Mouse (Mus musculus) spleen, postnatal 10 days (tissue): ENCODE measurements around the gene Coa5.

Experiments used
- DNase-seq, 2 experiments: peaks; one replicate each; pipeline ENCODE4 v3.0.0; 2021 to 2022; ENCODE audit warnings: low spot score in 2 of 2

Gene Coa5

DNA sequence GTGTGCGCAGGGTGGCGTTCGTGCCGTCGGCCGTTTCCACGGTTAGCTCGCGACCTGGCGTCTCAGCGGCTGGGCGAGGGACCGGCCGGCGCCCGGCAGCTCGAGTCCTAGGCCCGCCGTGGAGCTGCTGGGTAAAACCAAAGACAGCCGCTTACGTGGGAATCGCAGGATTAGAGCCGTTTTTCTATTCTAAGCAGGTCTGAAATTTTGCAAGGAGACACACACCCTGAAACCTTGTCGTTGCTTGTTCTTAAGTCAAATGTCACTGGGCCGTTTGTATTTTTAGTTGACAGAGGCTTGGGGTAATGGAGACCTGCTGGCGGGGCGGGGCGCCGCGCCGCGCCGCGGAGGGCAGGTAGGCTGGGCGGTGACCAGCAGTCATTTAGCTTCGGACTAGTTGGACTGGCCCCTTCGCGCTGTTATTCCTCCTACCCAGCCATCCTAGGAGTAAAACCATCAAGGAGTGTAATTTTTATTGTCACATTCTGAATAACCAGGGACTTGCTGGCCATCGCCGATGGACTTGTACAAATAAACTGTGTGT lies 466 bp upstream of the Coa5 start:
- peak in 1 of 2 experiments; percentile 51 for DNase-seq

DNA sequence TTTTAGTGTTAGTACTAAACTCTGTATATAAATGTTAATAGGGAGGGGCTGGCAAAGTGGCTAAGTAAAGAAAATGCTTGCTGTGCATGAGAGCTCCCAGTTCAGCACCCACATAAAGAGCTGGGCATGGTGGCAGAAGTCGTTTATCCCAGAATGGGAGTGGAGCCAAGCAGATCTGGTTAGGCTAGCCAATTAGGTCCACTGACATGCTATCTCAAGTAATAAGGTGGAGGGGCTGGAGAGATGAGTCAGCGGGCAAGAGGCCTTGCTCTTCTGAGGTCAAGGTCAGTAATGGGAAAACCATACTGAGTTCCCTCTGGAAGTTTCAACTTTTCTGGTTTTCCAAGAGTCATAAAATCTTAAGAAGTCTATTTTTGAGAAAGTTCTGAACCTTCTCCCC lies 992 bp downstream of the Coa5 start:
- DNase-seq, result no peak

DNA sequence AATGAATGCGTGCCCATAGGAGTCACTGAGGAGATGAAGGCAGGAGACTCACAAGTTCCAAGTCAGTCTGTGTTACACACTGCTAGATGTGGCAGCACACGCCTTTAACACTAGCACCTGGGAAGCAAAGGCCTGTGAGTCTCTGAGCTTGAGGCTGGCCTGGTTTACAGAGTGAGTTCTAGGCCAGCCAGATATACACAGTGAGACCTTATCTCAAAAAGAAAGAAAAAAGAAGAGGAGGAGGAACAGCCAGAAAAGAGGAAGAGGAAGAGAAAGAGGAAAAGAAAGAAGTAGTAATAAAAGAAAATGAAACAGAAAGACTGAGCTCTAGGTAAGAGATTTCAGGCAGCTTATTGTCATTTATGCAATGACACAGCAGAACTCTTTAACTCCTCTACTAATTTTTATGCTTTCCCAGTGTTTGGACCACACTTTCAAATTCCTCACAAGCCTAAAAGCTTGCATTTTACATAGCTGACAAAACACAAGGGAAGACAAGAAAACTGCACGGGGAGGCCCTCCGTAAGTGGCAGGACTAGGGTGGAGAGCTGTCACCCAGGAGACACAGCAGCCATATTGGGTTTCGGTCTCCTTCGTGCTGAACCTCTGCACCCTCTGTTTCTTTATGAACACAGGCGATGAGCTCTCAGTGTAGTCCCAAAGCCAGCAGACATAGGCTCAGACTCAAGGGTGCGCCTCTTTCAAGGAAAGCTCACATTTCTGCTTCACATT lies 2.6 kb downstream of the Coa5 start:
- DNase-seq, result no peak

DNA sequence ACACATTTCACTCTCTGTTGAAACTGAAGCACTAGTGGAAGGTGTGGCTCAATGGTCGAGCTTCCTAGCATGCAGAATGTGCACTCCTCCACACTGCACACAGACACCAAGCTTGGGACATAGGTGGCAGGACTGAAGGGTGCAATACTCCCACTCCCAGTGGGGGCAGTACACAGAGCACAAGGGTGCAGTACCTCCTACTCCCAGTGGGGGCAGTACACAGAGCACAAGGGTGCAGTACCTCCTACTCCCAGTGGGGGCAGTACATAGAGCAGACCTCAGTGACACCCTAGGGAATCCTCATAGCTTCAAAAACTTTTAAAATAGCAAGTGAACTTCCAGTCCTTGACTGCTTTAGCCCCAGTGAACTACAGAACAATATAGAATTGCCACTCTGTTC lies 10.5 kb downstream of the Coa5 start:
- DNase-seq, result peak; percentile 67 to 80

DNA sequence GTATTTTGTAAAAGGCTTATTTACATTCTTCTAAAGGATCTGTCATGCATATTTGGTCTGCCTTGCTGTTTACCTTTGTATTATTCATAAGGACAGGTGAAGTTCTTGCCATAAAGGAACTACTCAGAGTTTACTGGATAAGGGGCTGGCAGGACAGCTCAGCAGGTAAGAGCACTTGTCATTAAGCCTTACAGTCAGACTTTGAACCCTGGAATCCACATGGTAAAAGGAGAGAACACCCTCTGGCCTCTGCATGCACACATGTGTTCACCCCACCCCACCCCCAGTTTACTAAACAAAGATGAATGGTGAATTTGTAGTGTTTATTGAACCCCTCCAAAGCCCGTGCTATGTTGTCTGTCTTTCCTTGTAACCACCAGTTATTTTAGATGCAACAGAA lies 14.5 kb downstream of the Coa5 start:
- no peak for DNase-seq

DNA sequence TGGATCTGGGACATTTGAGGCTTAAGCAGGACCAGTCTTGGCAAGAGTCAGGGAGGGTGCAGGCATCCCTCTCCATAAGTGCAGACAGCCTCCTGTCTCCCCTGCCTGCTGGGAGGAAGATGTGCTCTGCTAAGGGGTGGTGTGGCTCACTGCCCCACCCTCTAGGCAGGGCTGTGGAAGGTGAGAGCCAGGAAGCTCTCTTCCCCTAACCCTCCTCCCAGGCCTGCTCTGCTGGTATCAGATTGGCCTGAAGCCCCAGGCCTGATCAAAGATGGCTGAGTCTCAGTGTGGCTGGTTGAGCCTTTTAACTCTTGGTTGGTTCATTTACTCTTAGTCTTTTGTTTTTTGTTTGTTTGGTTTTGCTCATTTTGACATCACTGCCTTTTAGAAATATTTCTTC lies 20.3 kb downstream of the Coa5 start:
- no peak for DNase-seq

DNA sequence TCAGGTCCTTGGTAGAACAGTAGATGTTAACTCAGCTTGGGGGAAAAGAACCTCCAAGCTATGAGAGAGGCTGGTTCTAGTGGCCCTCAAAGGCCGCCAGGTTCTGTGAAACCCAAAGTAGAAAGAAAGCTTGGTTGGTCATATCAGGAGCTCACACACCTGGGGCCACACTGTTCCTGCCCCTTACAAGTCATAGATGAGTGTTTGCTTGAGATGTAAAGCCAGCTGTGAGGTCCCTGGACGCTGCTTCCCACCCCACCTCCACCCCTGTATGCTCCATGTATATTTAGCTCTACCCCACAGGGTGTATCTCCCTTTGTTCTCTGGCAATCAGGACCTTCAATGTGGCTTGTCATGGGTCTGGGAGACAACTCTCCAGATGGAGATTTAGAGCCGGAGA lies 21.2 kb downstream of the Coa5 start:
- no peak for DNase-seq

DNA sequence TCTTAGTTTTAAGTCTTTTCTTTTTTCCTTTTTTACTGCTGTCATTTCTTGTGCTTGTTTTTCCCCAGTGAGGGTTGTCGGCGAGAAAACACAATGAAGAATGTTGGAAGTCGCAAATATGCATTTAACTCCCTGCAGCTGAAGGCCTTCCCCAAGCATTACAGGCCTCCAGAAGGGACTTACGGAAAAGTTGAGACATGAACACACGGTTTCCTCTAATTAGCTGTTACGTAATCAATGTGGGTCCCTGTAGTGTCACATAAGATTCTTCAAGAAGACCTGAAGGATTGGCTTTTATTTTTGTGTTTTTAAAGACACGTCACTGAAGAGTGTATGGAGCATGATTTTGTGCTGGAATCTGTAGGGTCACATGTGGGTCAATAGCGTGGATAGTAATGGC lies 21.8 kb downstream of the Coa5 start:
- no peak for DNase-seq

DNA sequence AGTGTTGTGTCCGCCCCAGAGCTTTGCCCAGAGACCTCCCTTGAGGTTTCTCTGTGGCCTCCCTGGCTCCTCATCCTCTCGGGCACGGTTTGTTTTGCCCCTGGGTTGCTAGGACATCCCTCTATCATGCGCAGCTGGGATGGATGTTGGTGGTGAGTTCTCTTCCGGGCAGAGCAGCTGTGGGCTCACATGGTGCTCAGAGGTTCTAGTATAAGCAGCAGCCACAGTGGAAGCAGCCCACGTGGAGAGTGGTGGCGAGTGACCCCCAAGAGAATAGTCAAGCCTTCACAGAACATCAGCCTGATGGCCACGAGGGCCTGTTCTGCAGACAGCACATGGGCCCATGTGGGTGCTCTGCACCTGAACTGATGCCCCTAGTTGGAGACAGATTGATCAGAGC lies 22.7 kb downstream of the Coa5 start:
- no peak for DNase-seq

DNA sequence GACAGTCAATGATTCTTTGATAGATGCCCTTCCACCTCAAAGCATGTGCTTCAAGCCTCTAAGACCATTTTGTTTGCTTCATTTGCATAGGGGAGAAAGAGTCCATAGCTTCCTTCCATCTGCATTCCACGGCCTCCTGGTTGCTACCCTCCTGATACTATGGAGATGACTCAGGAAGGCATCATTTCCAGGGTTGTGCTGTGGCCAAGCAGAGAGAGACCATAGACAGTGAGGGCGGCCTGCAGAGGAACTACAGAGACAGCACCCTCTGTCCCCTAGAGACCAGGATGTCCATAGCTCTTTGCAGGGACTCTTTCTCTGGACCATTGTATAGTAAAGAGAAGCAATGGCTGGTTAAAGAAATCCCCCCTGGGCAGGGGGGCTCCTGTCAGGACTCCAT lies 24.8 kb downstream of the Coa5 start:
- DNase-seq, result no peak

DNA sequence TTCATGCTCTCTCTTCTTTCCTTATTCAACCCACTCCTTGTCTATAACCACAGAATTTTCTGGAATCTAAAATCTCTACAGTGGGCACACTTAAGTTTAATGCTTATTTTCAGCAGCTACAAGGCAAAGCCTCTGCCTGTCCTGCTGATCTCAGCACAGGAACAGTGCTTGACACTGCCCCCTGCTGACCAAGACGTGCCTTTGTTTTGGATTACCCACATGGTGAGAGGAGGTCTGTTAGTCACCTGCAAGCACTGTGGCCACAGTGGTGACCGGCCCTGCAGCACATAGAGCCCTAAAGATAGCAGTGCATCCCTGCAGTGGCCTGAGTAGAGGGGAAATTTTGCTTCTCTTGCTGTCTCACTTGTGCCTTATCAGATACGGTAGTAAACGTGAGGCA lies 28.2 kb downstream of the Coa5 start:
- DNase-seq, result peak; percentile 20 to 71

DNA sequence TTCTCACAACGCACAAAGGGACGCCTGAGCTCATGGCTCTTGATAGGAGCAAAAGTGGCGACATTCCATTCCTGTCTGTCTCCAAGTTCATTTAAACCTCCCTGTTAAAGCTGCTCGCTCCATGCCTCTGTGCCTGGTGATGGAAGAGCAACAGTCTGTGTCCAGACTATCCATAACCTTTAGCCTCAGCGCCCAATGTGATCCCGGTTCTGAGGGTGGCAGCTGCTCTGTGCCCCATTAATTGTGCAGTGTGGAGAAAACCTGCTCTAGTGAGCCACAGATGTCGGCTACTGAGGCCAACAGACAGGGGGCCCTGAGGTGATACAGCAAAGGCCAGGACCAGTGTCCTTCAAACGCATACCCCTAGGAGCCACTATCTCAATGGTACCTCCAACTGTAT lies 30.2 kb downstream of the Coa5 start:
- DNase-seq, result no peak

DNA sequence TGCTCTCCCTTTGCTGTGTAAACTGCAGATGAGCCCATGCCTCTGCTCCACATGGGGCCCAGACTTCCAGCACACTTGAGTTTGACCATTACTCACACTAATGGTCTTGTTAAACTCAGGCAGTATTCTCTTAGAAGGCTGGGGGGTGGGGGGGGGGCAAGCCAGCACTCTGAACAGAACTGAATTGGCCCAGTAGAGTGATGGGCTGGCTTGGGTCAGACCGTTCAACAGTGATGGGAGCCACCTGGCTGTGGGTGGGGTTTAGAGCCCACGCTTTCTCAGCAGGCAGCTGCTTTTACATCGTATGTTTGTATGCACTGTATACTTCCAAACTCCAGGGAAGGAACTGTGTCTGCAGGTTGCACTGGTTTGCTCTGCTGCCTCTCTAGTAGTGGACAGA lies 30.9 kb downstream of the Coa5 start:
- no peak for DNase-seq

DNA sequence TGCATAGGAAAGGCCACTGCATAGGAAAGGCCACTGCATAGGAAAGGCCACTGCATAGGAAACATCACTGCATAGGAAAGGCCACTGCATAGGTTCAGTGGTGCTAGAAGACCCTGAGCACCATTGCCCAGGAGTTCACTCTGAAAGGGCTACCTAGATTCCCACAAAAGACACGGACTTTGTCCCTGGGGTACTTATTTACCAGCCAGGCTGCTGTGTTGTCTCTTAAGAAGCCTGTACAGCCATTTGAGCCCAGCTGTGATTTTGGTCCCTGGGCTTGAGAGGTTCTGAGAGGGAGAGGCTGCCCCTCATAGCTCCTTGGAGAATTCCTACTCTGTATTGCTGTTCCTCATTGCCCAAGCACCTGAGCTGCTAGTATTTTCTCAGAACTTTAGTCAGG lies 33.4 kb downstream of the Coa5 start:
- DNase-seq, result no peak

DNA sequence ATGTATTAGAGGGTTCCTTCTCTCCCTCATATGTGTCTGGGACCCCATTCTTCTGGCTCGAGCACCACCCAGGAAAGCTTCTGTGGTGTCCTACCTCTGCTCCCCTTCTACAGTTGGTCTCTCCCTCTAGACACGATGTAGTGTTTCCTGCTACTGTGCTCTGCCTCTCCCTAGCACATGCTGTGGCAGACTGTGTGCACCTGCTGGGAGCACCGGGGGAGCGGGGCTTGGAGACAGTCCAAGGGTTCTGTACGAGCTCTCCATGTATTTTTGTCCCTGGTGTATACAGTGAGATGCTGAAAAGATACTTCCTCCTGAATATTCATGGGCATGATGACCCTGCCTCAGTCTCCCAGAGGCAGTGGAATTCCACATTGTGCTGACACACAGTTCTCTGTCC lies 36.7 kb downstream of the Coa5 start:
- no peak for DNase-seq

DNA sequence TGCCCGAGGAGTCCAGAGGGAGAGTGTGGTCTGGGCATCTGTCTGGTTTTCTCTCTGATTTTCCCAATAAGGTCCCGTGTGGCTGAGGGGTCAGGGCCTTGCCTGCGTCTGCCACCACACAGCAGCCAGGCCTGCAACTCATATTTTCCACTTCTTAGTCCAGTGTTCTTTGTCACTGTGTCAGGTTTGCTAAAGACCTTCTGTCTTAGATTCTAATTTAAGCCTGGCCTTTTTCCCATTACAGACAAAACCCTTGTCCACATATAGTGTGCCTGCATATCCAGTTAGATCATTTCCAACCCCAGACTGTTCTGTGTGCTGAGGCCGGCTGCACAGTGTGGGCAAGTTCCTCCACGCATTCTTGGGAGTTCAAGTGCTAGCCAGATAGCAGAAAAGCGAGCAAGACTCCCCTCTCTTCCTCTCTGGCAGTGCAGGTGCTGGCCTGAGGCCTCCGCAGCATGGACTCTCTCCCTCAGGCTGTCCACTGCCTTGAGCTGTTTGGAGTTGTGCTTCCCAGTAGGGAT lies 43.4 kb downstream of the Coa5 start:
- no peak for DNase-seq

DNA sequence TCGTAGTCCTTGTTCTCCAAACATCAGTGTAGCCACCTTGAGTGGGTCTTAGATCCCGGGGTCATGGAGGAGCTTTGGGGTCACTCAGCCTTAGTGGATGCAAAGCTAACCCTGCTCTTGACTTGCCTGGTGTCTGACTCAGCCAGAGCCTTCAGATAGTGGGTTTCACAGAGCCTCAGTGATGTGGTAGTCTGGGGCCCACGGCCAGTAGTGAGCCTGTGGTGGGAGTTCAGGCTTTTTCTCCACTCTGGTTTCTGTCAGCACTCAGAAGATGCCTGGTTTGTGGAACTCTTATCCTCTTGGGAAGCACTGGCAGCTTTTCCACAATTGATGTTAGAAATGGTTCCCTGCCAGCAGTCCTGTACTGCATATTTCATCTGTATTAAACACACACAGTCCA lies 45.6 kb downstream of the Coa5 start:
- no peak for DNase-seq

DNA sequence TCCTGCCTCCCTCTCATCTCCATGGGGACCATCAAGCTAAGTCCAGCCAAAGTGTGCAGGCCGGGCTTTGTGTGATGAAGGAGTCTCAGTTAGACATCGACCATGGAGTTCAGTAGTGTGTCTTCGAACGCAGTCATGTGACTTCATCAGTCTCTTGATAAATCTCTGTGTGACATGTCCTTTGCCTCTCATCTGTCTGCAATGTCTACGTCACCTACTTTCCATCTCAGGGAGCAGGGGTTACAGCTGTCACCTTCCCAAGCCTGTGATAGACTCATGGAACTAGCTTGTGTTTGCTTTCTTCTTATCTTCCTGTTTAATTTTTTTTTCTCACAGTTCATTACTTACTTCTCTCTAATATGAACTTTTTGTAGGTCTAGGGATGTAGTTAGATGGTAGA lies 49.0 kb downstream of the Coa5 start:
- no peak for DNase-seq

DNA sequence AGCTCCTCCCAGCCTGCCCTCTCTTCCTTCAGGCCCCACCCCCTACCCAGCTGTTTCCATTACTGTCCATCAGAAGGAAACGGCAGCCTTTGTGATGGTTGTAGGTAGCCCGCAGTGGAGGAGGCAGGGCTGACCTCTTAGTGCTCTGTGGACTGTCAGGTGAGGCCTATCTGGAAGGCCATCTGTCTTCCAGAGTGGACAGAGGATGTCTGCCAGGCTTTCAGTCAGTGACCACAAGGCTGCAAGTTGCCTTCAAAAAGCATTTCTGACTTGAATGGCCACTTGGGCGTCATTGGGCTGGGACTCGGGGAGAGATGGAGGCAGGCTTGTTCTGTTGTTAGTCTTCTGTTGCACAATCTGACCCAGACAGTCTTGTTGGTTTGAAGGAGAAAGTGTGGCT lies 50.4 kb downstream of the Coa5 start:
- DNase-seq, result no peak

DNA sequence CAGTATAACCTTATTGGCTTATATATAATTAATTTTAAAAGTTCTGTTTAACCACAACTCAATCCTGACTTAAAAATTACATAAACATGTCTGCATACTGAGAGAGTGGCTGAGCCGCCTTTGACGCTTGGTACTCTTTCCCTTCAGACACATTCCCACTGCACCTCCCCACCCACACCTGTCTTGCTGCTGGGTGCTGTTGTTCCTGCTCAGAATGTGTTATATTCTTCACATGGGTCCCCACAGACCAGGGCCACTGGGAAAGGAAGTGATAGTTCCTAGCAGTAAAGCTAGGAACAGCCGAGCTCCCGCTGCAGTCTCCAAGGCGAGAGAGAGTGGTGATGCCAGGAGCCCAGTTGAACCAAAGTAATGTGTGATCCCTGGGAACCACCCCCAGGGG lies 51.8 kb downstream of the Coa5 start:
- DNase-seq, result no peak

DNA sequence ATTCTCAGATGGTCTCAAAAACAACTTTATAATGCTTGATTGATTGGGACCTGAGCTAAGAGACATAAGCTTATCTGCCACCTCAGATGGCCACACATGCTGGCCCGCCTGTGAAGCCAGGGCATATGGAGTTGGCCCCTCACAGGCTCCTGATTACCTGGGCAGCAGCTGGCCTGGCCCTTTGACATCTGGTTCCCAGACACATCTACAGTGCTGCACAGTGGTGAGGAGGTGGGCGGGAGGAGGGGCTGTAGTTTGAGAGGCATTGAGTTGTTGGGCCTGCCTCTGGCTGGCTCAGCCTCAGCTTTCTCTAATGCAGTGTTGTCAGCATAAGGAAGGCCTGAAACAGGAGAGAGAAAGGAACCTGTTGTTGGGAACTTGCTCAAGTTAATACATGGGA lies 53.2 kb downstream of the Coa5 start:
- no peak for DNase-seq

DNA sequence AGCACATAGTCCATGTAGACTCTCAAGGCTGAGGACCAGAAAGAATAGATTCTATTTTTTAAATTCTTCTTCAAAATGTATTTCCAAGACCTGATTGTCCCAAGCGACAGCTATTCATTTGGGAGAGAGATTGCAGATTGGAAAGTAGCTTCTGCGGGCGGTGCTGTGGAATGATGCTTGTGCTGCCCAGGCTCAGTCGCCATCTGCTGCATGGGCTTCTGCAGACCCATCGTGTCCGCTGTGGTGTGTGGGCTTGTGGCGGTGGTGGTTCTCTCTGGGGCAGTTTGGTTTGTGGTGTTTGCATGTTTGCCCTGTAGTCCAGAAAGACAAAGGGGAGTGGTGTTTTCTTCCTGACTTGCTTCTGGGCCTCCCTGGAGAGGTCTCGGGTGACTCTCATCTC lies 53.7 kb downstream of the Coa5 start:
- DNase-seq, result no peak

DNA sequence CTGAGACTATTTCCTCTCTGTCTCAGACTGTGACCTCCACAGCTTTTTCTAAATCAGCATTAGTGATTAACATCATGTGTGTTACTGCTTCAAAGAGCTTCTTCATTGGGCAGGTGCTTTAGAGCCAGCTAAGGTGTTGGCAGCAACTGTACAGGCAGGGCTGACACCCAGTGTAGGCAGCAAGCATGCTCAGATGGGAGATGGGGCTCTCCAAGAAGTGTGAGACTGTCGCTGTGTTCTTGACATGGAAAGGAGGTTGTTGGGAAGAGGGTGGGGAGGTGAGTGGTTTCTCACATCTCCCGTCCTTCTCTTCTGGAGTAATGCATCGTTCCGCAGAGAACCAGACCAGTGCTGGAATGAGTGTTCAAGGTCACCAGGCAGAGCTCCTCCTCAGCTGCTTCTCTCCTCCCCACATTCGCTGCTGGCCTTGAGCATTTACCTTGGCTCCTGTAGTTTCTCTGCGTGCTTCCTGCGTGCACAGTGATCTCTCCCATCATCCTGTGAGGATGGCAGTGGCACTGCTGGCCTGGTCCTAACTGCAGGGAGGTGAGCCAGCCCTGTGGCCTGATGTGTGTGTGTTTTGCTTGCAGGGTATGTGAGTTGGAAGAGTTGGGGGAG lies 61.0 kb downstream of the Coa5 start:
- no peak for DNase-seq
